Mouse (Mus musculus) adrenal gland, adult 18-20 months (tissue): ENCODE data around the gene Gm17577. TPM values are rescaled to one million over a fixed set of nuclear protein-coding genes. Genes with fewer than 3 reads are reported as not detected.
"Not testable (repeated sequence)": the region's sequence is repeated elsewhere in the genome, so short reads cannot be mapped to it uniquely, and the experiment has no call there.

ENCODE experiments used
- DNase-seq, 2 experiments: peaks; one replicate each; pipeline ENCODE4 v3.0.0; 2021 to 2022; ENCODE audit warnings: low spot score in 2 of 2
- long read RNA-seq, 2 experiments: library from polyadenylated mRNA; stranded (forward); transcript quantifications; one replicate each; pipeline ENCODE4 v2.0.0; 2021
- total RNA-seq, 2 experiments: library from RNA; stranded (reverse); gene quantifications; 1 replicate in 1 of 2; 2 replicates in 1 of 2; pipeline ENCODE4 v1.2.3; 2021

Gene Gm17577
- total RNA-seq: not detected
- long read RNA-seq, experiment 1: 0 reads
- long read RNA-seq, experiment 2: 0 reads

DNA sequence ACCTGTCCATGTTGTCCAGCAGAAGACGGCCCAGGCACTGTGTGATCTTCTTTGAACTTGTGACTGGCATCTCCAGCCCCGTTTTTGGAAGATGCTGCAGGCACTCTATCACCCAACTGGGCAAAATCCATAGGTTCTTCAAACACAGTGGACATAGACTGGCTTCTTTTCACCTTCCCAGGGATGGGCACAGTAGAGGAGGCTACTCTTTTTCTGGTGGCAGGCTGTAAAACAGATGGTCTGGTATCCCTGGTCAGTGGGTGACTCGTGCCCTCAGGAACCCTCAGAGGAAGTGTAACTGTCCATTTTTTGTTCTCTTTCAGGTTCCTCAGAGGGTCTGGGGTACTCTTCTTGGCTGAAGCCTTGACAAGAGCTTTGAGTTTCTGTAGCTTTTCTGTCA lies at the start of gene Gm17577:
TSS of gene Gm17577 (minus strand) at position 101 of the 400 bp plus-strand sequence.
- DNase-seq: not testable (repeated sequence)

DNA sequence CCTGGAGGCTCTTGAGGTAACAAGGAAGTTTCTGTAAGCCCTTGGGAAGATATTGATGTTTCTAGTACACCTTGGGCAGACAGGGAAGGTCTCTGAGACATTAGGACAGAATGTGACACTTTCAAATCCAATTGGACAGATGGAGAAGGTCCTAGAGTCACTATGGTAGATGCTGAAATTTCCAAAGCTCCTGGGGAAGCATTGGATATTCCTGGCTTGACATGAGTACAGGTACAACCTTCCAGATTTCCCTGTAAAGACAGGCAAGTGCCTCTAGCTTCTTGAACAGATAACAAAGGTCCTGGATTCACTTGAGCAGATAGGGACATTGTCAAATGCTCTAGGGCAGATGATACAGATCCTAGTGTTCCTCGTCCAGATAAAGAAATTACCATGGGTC lies 24.3 kb downstream of the Gm17577 start, which contains the start of gene Srsx:
TSS of gene Srsx (minus strand) at position 101 of the 400 bp plus-strand sequence.
- DNase-seq: not testable (repeated sequence)

Other genes with a start within 250 kb of the Gm17577 start
- not detected for gene Gm17521, start 217.2 kb downstream of the Gm17577 start, total RNA-seq
- 1 to 10 TPM; 3.1 to 4.3 TPM for gene Cldn34c1, start 143.4 kb downstream of the Gm17577 start, total RNA-seq
- gene Srsx, start 24.4 kb downstream of the Gm17577 start, total RNA-seq: not detected